Mouse (Mus musculus): ENCODE results near the gene Stk11ip. TPM values are rescaled to one million over a fixed set of nuclear protein-coding genes. Genes with fewer than 3 reads are reported as not detected.

Gene Stk11ip
- polyA plus RNA-seq, 1 experiment = 160 TPM

- TF ChIP-seq GATA1 (IDR thresholded peaks at IDR 0.05; ENCODE audit: low read length) = no peak
These were observed 4.5 kb upstream of the Stk11ip start for GRCm38 (mm10) chr1:75516703-75517380.

DNA sequence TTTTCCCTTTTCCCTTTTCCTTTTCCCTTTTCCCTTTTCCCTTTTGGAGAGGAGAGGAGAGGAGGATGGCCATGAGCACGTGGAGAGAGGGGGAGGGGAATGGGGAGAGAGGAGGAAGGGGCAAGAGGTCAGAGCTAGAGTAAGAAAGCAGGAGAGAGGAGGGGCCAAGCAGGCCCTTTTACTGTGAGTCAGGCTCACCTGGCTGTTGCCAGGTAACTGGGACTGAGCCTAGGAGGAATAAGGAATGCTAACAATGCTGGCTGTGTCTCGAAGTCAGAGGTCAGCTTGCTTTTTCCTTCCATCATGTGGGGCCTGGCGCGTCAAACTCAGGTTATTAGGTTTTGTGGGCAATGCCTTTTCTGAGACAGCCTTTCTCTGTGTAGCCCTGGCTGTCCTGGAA lies 3.3 kb upstream of the Stk11ip start:
- TF ChIP-seq GATA1 (IDR thresholded peaks at IDR 0.05; ENCODE audit: low read length) = no peak

DNA sequence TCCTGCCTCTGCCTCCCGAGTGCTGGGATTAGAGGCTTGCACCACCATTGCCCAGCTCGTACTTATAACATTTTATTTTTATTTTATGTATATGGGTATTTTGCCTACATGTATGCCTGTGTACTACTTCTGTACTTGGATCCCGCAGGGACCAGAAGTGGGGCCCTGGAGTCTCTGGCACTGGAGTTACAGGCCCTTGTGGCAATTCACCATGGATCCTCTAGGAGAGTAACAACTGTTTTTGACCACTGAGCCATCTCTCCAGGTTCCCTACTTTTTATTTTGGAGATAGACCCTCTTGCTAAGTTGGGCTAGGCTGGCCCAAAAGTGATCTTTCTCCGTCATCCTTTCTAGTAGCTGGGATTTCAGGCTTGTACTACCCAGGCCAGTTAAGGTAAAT lies 2.9 kb upstream of the Stk11ip start:
- TF ChIP-seq GATA1 (IDR thresholded peaks at IDR 0.05; ENCODE audit: low read length) = no peak

DNA sequence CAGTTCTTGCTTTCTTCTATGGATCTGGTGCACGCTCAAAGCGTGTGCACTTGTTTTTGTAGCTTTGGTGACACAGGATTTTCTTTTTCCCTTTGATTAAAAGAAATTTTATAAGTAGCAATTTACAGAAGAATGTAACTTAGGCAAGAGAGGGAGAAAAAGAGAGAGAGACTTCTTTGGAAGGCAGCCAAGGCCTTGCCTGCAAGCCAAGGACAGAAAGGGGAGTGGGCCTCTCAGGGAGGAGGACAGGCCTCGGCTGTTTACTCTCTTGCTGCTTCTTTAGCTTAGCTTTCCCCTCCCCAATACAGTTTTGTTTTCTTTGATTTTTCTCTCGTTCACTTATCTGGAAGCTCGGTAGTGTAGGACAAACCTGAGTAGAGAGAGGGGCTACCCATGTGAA lies 1.8 kb upstream of the Stk11ip start:
- TF ChIP-seq GATA1 (IDR thresholded peaks at IDR 0.05; ENCODE audit: low read length) = no peak

GRCm38 (mm10) chr1:75524679-75525078 lies 3.4 kb downstream of the Stk11ip start:
- no peak for TF ChIP-seq GATA1 (IDR thresholded peaks at IDR 0.05; ENCODE audit: low read length)

- TF ChIP-seq GATA1 (IDR thresholded peaks at IDR 0.05; ENCODE audit: low read length) = no peak
These were observed 9.2 kb downstream of the Stk11ip start for GRCm38 (mm10) chr1:75530546-75530945.

- no peak for TF ChIP-seq GATA1 (IDR thresholded peaks at IDR 0.05; ENCODE audit: low read length)
These were observed 11.2 kb downstream of the Stk11ip start for GRCm38 (mm10) chr1:75532280-75533172.

GRCm38 (mm10) chr1:75533325-75534252 lies 12.3 kb downstream of the Stk11ip start:
- TF ChIP-seq GATA1 (IDR thresholded peaks at IDR 0.05; ENCODE audit: low read length) = no peak

DNA sequence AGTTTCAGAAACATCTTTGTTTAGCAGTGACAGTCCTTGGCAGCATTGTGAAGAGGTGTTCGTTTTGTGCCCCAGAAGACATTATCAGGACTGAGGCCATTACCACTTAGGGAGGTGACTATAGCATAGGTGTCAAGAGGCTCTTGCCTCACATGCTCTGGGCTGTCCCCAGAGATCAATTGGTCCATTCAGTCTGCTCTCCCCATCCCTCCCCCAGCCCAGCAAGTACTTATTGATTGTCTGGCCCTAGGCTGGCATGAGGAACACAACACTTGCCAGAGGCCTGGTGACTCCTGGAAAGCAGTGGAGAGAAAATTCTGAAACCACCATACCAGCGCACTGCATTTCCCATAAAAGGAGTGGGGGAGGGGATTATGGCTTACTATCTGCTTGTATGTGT lies 16.3 kb downstream of the Stk11ip start:
- no peak for TF ChIP-seq GATA1 (IDR thresholded peaks at IDR 0.05; ENCODE audit: low read length)

DNA sequence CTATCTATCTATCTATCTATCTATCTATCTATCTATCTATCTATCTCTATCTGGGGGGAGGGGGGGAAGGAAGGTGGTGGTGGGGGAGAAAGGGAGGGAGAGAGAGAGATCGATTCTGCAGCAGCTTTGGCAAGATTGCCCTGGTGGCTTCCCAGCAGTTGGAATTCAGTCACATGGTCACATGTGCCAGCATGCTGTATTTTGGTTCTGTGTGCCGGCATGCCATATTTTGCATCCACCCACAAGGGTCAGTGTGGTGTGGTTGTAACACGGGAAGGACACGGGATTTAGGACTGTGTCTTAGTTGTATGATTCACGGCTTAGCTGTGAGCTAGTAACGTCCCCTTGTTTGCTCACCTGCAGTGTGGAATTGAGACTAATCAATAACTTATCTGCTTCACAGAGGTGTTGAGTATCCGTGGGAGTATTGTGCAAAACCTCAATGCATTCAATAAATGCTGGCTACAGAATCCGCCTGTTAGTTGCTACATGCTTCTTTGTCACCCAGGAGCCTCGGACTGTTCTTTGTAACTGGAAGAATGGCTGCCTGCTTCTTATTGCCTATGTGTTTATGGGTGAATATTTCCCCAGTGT lies 17.4 kb downstream of the Stk11ip start:
- no peak for TF ChIP-seq GATA1 (IDR thresholded peaks at IDR 0.05; ENCODE audit: low read length)

DNA sequence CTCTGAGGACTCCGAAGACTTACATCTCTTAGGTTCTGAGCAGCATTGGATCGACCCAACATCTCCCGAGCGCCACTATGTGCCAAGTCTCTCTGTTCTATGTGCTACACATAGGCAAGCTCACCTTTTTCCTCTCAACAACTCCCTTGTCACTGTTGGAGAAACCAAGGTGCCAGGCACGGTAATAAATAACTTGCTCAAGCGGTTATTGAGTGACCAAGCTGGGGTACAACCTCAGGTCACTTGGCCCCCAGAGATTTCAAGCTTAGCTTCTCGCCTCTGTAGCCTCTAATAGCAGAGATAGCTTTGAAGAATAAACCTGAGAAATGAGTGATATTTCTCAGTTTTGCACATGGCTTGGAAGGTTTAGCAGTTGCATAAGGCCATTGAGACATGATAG lies 20.2 kb downstream of the Stk11ip start:
- no peak for TF ChIP-seq GATA1 (IDR thresholded peaks at IDR 0.05; ENCODE audit: low read length)

- TF ChIP-seq GATA1 (IDR thresholded peaks at IDR 0.05; ENCODE audit: low read length) = no peak
These were observed 23.0 kb downstream of the Stk11ip start for GRCm38 (mm10) chr1:75544351-75544750.

GRCm38 (mm10) chr1:75545965-75546956 lies 24.9 kb downstream of the Stk11ip start, which contains the start of gene Slc4a3:
Gene Slc4a3, plus strand, starts transcription at chr1:75546266.
- TF ChIP-seq GATA1 (IDR thresholded peaks at IDR 0.05; ENCODE audit: low read length) = no peak

GRCm38 (mm10) chr1:75547351-75547750 lies 26.0 kb downstream of the Stk11ip start:
- no peak for TF ChIP-seq GATA1 (IDR thresholded peaks at IDR 0.05; ENCODE audit: low read length)

Measured in G1E-ER4 (cell line).